Mouse (Mus musculus) CH12.LX (cell line): ENCODE data around the gene Napa.

Experiments
- CTCF ChIP-seq, 2 experiments: IDR thresholded peaks in 1 of 2; conservative IDR thresholded peaks in 1 of 2; 2 replicates each; pipeline ENCODE4 v1.5.1; 2011 to 2012; ENCODE audit warnings: low read depth in 2 of 2, low read length in 2 of 2, improper control_type of control experiment in 1 of 2, inconsistent platforms in 1 of 2, mild to moderate bottlenecking in 1 of 2, moderate library complexity in 1 of 2
- HCFC1 ChIP-seq: IDR thresholded peaks from 2 replicates; pipeline ENCODE4 v1.6.1; 2012; ENCODE audit warnings: low read depth, mild to moderate bottlenecking, inconsistent platforms, low read length, improper control_type of control experiment
- POLR2A ChIP-seq: IDR thresholded peaks from 2 replicates; pipeline ENCODE4 v1.6.1; 2011; ENCODE audit warnings: low read depth, mild to moderate bottlenecking, improper control_type of control experiment, low read length
- ZC3H11A ChIP-seq: IDR thresholded peaks from 2 replicates; pipeline ENCODE4 v1.6.1; 2012; ENCODE audit warnings: low read depth, mild to moderate bottlenecking, inconsistent platforms, low read length, improper control_type of control experiment

- TF ChIP-seq POLR2A = no peak
- no peak for TF ChIP-seq ZC3H11A
- TF ChIP-seq HCFC1 = no peak
- TF ChIP-seq CTCF (conservative IDR thresholded peaks at IDR 0.05 in 1 of 2, IDR thresholded peaks at IDR 0.05 in 1 of 2; ENCODE audit: low read depth in 2 of 2, low read length in 2 of 2) = no peak
Measured at GRCm38 (mm10) chr7:16061219-16062098, 36.8 kb upstream of the Napa start, which contains the start of gene Zfp541.
